ENCODE assay signal across 16 mouse cellular contexts in the genomic region with DNA sequence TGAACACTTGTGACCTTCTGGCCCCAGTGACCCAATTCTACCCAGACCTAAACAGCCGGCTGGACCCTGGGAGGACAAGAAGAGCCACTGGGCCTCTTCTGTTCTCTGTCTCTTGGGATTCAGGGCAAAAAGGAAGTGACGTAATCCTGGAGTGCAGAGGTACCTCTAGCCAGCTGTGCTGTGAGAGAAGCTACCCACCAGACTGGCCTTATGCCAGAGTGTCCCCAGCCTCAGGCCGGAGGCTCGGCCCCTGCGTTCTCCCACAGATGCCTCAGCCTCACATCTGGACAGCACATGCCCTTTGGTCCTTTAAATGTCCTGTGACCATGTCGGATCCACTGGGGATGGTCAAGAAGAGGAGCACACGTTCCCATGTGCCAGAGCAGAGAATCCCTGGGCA. TPM values are rescaled to one million over a fixed set of nuclear protein-coding genes. Genes with fewer than 3 reads are reported as not detected.
"Had no signal": no experiment of that assay in that cellular context is flagged by ENCODE, and none has a peak within 500 bp of the region (broad histone marks: within the 10 kb centered on the region; RNA-seq: fewer than 3 reads in every experiment).

No protein-coding gene starts in this region.

- H3K4me3 ChIP-seq: liver, embryonic 15.5 days; lung, embryonic 15.5 days; midbrain, embryonic 10.5 days; myocyte; neural tube, embryonic 12.5 days had no signal

- H3K9ac ChIP-seq: liver, embryonic 15.5 days; lung, embryonic 15.5 days; neural tube, embryonic 12.5 days had no signal

- H3K27ac ChIP-seq: kidney, postnatal 0 days; liver, embryonic 15.5 days; lung, embryonic 15.5 days; midbrain, embryonic 10.5 days; neural tube, embryonic 12.5 days had no signal

- H3K4me2 ChIP-seq: liver, embryonic 11.5 days; liver, embryonic 15.5 days; lung, embryonic 15.5 days; neural tube, embryonic 12.5 days had no signal

- DNase-seq: kidney, adult 11 months; kidney, adult 9 months; kidney, postnatal 36 days; layer of hippocampus, adult 9-11 months; layer of hippocampus, postnatal 36 days; midbrain, embryonic 14.5 days; thymus, adult 2 months; thymus, postnatal 36 days had no signal

- H3K27me3 ChIP-seq: liver, embryonic 15.5 days; lung, embryonic 15.5 days; neural tube, embryonic 12.5 days had no signal

- H3K36me3 ChIP-seq: liver, embryonic 15.5 days; lung, embryonic 15.5 days; midbrain, embryonic 10.5 days; neural tube, embryonic 12.5 days had no signal

- H3K4me1 ChIP-seq: liver, embryonic 15.5 days had no signal

- H3K9me3 ChIP-seq: liver, embryonic 15.5 days; lung, embryonic 15.5 days; midbrain, embryonic 10.5 days; neural tube, embryonic 12.5 days had no signal

RNA-seq across cellular contexts. Expression of a gene that starts 54.3 kb away (rescaled TPM):
- total RNA-seq: megakaryocyte progenitor cell, adult 5-6 weeks had no signal
- polyA plus RNA-seq: myocyte had no signal
